Mouse (Mus musculus) kidney, adult 11 months (tissue): ENCODE measurements around the gene 1700025G04Rik.
"Not testable (repeated sequence)": the region's sequence is repeated elsewhere in the genome, so short reads cannot be mapped to it uniquely, and the experiment has no call there.

Experiments
- DNase-seq: peaks from one replicate; pipeline ENCODE4 v3.0.0; 2022

1700025G04Rik gene

GRCm38 (mm10) chr1:151845926-151846782, 243.8 kb downstream of the 1700025G04Rik start:
- no peak for DNase-seq

GRCm38 (mm10) chr1:151845252-151845832, 244.6 kb downstream of the 1700025G04Rik start:
- DNase-seq = no peak

GRCm38 (mm10) chr1:151840345-151840744, 249.6 kb downstream of the 1700025G04Rik start:
- DNase-seq = not testable (repeated sequence)

- no peak for DNase-seq
Measured at GRCm38 (mm10) chr1:151835261-151835660, 254.7 kb downstream of the 1700025G04Rik start.

GRCm38 (mm10) chr1:151831791-151832190, 258.1 kb downstream of the 1700025G04Rik start:
- no peak for DNase-seq

- no peak for DNase-seq
Measured at GRCm38 (mm10) chr1:151825065-151825464, 264.9 kb downstream of the 1700025G04Rik start.

- peak; percentile 28 for DNase-seq
Measured at GRCm38 (mm10) chr1:151820457-151820856, 269.5 kb downstream of the 1700025G04Rik start.

- no peak for DNase-seq
Measured at GRCm38 (mm10) chr1:151819190-151819589, 270.7 kb downstream of the 1700025G04Rik start.

- DNase-seq = no peak
Measured at GRCm38 (mm10) chr1:151816051-151816450, 273.9 kb downstream of the 1700025G04Rik start.

- DNase-seq = no peak
Measured at GRCm38 (mm10) chr1:151812004-151812712, 277.8 kb downstream of the 1700025G04Rik start.

GRCm38 (mm10) chr1:151811456-151811855, 278.5 kb downstream of the 1700025G04Rik start:
- DNase-seq = no peak

- no peak for DNase-seq
Measured at GRCm38 (mm10) chr1:151810628-151811421, 279.1 kb downstream of the 1700025G04Rik start.

GRCm38 (mm10) chr1:151807286-151807685, 282.6 kb downstream of the 1700025G04Rik start:
- DNase-seq = no peak

- not testable (repeated sequence) for DNase-seq
Measured at GRCm38 (mm10) chr1:151802795-151803194, 287.1 kb downstream of the 1700025G04Rik start.
